Comparison of ENCODE assay signal across 12 mouse cellular contexts in genomic region chr3:6675354-6675753, GRCm38 (mm10). TPM values are rescaled to one million over a fixed set of nuclear protein-coding genes. Genes with fewer than 3 reads are reported as not detected.
DNase-seq lines count a peak whose midpoint lies in the region; ATAC-seq and TF ChIP-seq lines count a peak whose summit lies in the region.
"Had no signal": no experiment of that assay in that cellular context is flagged by ENCODE, and none has a peak within 500 bp of the region (broad histone marks: within the 10 kb centered on the region; RNA-seq: fewer than 3 reads in every experiment).

No protein-coding gene starts in this region.

- no peak for TF ChIP-seq POLR2A in CH12.LX (IDR thresholded peaks at IDR 0.05; ENCODE audit: low read depth, low read length)

- 46% methylated on average over 3 of the region's 3 CpGs for WGBS in kidney, postnatal 0 days
- WGBS in hindbrain, postnatal 0 days = 47% methylated on average over 3 of the region's 3 CpGs

- no peaks in the 10 kb centered on the region for H3K4me1 ChIP-seq in kidney, postnatal 0 days (replicated peaks; ENCODE audit: insufficient read depth, low read length)
- no peaks in the 10 kb centered on the region for H3K4me1 ChIP-seq in CH12.LX (ENCODE audit: control insufficient read depth in 1 of 2, insufficient read depth in 2 of 2)
- no peaks in the 10 kb centered on the region for H3K4me1 ChIP-seq in hindbrain, postnatal 0 days (ENCODE audit: insufficient read depth, low read length)
- H3K4me1 ChIP-seq: embryonic facial prominence, embryonic 15.5 days; heart, embryonic 13.5 days had no signal

- TF ChIP-seq CTCF in kidney, postnatal 0 days (IDR thresholded peaks at IDR 0.05; ENCODE audit: low read depth) = peak; percentile 49
- peak in 1 of 2 experiments; percentile 24; a peak in 1 of 4 replicates for TF ChIP-seq CTCF in CH12.LX (conservative IDR thresholded peaks at IDR 0.05 in 1 of 2, IDR thresholded peaks at IDR 0.05 in 1 of 2; ENCODE audit: low read depth in 2 of 2, low read length in 2 of 2)
- TF ChIP-seq CTCF in hindbrain, postnatal 0 days (IDR thresholded peaks at IDR 0.05; ENCODE audit: low read depth) = peak; percentile 66

- in situ Hi-C loops in CH12.LX (cut with MboI; ENCODE audit: low pct_ligation_motif_present, low pct_unique_long_range_greater_than_20kb, low sequenced_read_pairs) = no loop called here

- H3K27ac ChIP-seq in kidney, postnatal 0 days = no peak overlapping the region
- H3K27ac ChIP-seq in CH12.LX (ENCODE audit: insufficient read depth, low read depth) = no peak overlapping the region
- no peak overlapping the region for H3K27ac ChIP-seq in hindbrain, postnatal 0 days
- H3K27ac ChIP-seq: embryonic facial prominence, embryonic 15.5 days; heart, embryonic 13.5 days had no signal

- no peak for TF ChIP-seq EP300 in CH12.LX (IDR thresholded peaks at IDR 0.05; ENCODE audit: low read length)

- H3K4me2 ChIP-seq in kidney, postnatal 0 days (ENCODE audit: low read length) = no peak overlapping the region
- H3K4me2 ChIP-seq in CH12.LX (ENCODE audit: insufficient read depth, low read depth, poor library complexity, severe bottlenecking) = no peak overlapping the region
- H3K4me2 ChIP-seq in hindbrain, postnatal 0 days (ENCODE audit: low read depth, low read length) = no peak overlapping the region
- H3K4me2 ChIP-seq: embryonic facial prominence, embryonic 15.5 days; heart, embryonic 13.5 days had no signal

- no peak for ATAC-seq in kidney, postnatal 0 days (replicated peaks; ENCODE audit: low FRiP score, low read depth)
- peak; percentile 78 for ATAC-seq in hindbrain, postnatal 0 days

- TF ChIP-seq RAD21 in CH12.LX (IDR thresholded peaks at IDR 0.05; ENCODE audit: low read depth, low read length) = peak; percentile 33

- no peaks in the 10 kb centered on the region for H3K27me3 ChIP-seq in kidney, postnatal 0 days (ENCODE audit: insufficient read depth, low read length)
- H3K27me3 ChIP-seq in CH12.LX (replicated peaks) = no peaks in the 10 kb centered on the region
- H3K27me3 ChIP-seq in hindbrain, postnatal 0 days (ENCODE audit: insufficient read depth, low read length) = no peaks in the 10 kb centered on the region
- H3K27me3 ChIP-seq: embryonic facial prominence, embryonic 15.5 days; heart, embryonic 13.5 days had no signal

- H3K36me3 ChIP-seq in kidney, postnatal 0 days (ENCODE audit: insufficient read depth, low read length) = no peaks in the 10 kb centered on the region
- no peaks in the 10 kb centered on the region for H3K36me3 ChIP-seq in CH12.LX (replicated peaks in 1 of 2; ENCODE audit: control insufficient read depth in 1 of 2, insufficient read depth in 1 of 2, low read length in 1 of 2)
- H3K36me3 ChIP-seq in hindbrain, postnatal 0 days (ENCODE audit: insufficient read depth, low read length) = no peaks in the 10 kb centered on the region
- H3K36me3 ChIP-seq: embryonic facial prominence, embryonic 15.5 days; heart, embryonic 13.5 days had no signal

- DNase-seq in kidney, postnatal 0 days (ENCODE audit: low spot score) = peak; percentile 26
- DNase-seq in kidney, adult 11 months = no peak
- DNase-seq in CH12.LX (ENCODE audit: extremely low read depth) (peak; percentile 20), R1 (ENCODE audit: low read depth, low spot score) (peak; percentile 4)
- peak; percentile 59 for DNase-seq in hindbrain, postnatal 0 days (ENCODE audit: low spot score)
- DNase-seq in urinary bladder, postnatal 25 days (ENCODE audit: low spot score) = no peak
- DNase-seq in gastrocnemius, adult 18-20 months (ENCODE audit: low spot score) = no peak
- no peak for DNase-seq in ovary, postnatal 10 days (ENCODE audit: low spot score)

- no peaks in the 10 kb centered on the region for H3K9me3 ChIP-seq in kidney, postnatal 0 days (replicated peaks; ENCODE audit: low read length)
- H3K9me3 ChIP-seq in CH12.LX (replicated peaks; ENCODE audit: low read length) = no peaks in the 10 kb centered on the region
- H3K9me3 ChIP-seq in hindbrain, postnatal 0 days (ENCODE audit: low read length) = no peaks in the 10 kb centered on the region
- H3K9me3 ChIP-seq: embryonic facial prominence, embryonic 15.5 days; heart, embryonic 13.5 days had no signal

- H3K79me2 ChIP-seq in CH12.LX (replicated peaks; ENCODE audit: control insufficient read depth, extremely low read depth, insufficient read depth, poor library complexity, severe bottlenecking) = no peaks in the 10 kb centered on the region

- H3K9ac ChIP-seq in kidney, postnatal 0 days (ENCODE audit: low read depth, low read length) = no peak overlapping the region
- H3K9ac ChIP-seq in CH12.LX (ENCODE audit: insufficient read depth, low read depth) = no peak overlapping the region
- H3K9ac ChIP-seq in hindbrain, postnatal 0 days (replicated peaks; ENCODE audit: low read length) = no peak overlapping the region
- H3K9ac ChIP-seq: embryonic facial prominence, embryonic 15.5 days; heart, embryonic 13.5 days had no signal

- dilution Hi-C loops in CH12.LX (cut with MboI; ENCODE audit: extremely low pct_ligation_motif_present, extremely low pct_unique_long_range_greater_than_20kb, low sequenced_read_pairs) = no loop called here

- H3K4me3 ChIP-seq in kidney, postnatal 0 days (replicated peaks; ENCODE audit: low read depth, low read length) = no peak overlapping the region
- H3K4me3 ChIP-seq in CH12.LX (replicated peaks in 1 of 3; ENCODE audit: low read depth in 2 of 3, low read length in 2 of 3, poor library complexity in 1 of 3) = no peak overlapping the region
- H3K4me3 ChIP-seq in hindbrain, postnatal 0 days (ENCODE audit: low read length) = no peak overlapping the region
- H3K4me3 ChIP-seq: embryonic facial prominence, embryonic 15.5 days; heart, embryonic 13.5 days had no signal

TF ChIP-seq in CH12.LX, 34 proteins besides CTCF, POLR2A, EP300 and RAD21:
- TF ChIP-seq TBP (conservative IDR thresholded peaks at IDR 0.05; ENCODE audit: low read depth, low read length) (no peak), MAX (IDR thresholded peaks at IDR 0.05; ENCODE audit: low read length) (no peak), USF1 (IDR thresholded peaks at IDR 0.05; ENCODE audit: low read depth, low read length) (no peak)

RNA-seq across cellular contexts. Expression of gene 1700008P02Rik, which starts 55.1 kb away (rescaled TPM):
- polyA plus RNA-seq in kidney, postnatal 0 days (2015; fragmentation: Nextera tagmentation; extraction: Ambion mirVana) = not detected in 2 replicates
- total RNA-seq in CH12.LX (2012; rRNA removed) (not detected in 2 replicates), CH12.LX (2014; rRNA removed) (not detected in 2 replicates)
- not detected in 2 replicates for polyA plus RNA-seq in CH12.LX (2012; ENCODE audit: insufficient read length, low read depth)
- total RNA-seq in hindbrain, postnatal 0 days (2014; rRNA removed) = not detected in 2 replicates
- not detected in 2 replicates for polyA plus RNA-seq in hindbrain, postnatal 0 days (2015; fragmentation: Nextera tagmentation; extraction: Ambion mirVana)
- total RNA-seq in gastrocnemius, adult 18-20 months (2021) = not detected
- total RNA-seq: left cerebral cortex, postnatal 10 days; megakaryocyte progenitor cell, adult 5-6 weeks had no signal
- polyA plus RNA-seq: embryonic facial prominence, embryonic 15.5 days; heart, embryonic 13.5 days had no signal

Comparison
In these comparisons a context has a peak if more than half of its experiments do, and no peak if none do; other contexts are left out.
1. DNase-seq: peak in kidney, postnatal 0 days (single experiment), CH12.LX (single experiment), R1 (single experiment) and hindbrain, postnatal 0 days (single experiment); none in kidney, adult 11 months (single experiment), urinary bladder, postnatal 25 days (single experiment), gastrocnemius, adult 18-20 months (single experiment) and ovary, postnatal 10 days (single experiment).